Mouse (Mus musculus): ENCODE measurements around the gene Ciapin1.

DNA sequence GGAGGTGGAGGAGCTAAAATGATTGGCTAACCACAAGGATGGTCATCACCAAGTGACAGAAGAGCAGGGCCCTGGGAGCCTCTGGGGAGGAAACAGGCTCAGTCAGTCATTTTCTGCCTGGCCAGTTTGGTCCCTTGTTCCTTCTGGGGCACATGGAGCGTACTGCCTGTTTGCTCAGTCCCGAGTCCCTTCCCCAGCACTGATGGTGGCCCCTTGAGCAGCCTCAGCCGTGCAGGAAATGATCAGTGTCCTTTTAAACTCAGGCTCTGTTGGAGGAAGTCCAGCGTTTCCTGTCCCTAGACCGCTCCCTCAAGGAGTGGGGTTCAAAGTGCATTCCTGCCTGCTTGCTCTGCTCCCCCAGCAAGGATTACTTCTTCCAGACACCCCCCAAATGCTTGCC is 59.7 kb downstream of the Ciapin1 start:
- TF ChIP-seq CTCF (IDR thresholded peaks at IDR 0.05; ENCODE audit: extremely low read depth, insufficient read depth, low read length) (no peak), POLR2A (IDR thresholded peaks at IDR 0.05; ENCODE audit: extremely low read depth, insufficient read depth, low read length) (no peak)
